Mouse (Mus musculus) liver, adult (tissue): ENCODE measurements around the gene Scnn1b.

Source experiments
- GATA4 ChIP-seq: IDR thresholded peaks from 2 replicates; pipeline ENCODE4 v1.6.1; 2014; ENCODE audit warnings: mild to moderate bottlenecking, low read length; ENCODE audit not compliant: insufficient replicate concordance

The Scnn1b gene

GRCm38 (mm10) chr7:121899311-121899710 is 34.5 kb downstream of the Scnn1b start:
- TF ChIP-seq GATA4: no peak

DNA sequence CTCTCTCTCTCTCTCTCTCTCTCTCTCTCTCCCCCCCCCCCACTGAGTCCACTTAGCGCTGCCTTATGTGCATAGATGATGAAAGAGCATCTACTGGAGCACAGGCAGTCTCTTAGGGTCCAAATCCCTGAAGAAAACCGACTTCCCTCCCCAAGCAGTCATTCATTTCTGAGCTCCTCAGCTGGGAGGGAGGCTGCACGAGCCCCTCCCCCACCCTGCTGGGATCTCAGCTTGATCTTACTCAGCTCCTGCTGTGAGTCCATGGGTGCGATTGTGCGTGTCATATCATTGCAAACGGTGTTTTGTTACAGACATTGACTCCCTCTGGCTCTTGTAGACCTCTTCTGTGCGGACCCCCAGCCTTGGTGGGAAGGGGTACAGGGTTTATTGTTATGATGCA is 35.1 kb downstream of the Scnn1b start:
- TF ChIP-seq GATA4: no peak

GRCm38 (mm10) chr7:121902757-121903411 is 38.0 kb downstream of the Scnn1b start:
- TF ChIP-seq GATA4: no peak

DNA sequence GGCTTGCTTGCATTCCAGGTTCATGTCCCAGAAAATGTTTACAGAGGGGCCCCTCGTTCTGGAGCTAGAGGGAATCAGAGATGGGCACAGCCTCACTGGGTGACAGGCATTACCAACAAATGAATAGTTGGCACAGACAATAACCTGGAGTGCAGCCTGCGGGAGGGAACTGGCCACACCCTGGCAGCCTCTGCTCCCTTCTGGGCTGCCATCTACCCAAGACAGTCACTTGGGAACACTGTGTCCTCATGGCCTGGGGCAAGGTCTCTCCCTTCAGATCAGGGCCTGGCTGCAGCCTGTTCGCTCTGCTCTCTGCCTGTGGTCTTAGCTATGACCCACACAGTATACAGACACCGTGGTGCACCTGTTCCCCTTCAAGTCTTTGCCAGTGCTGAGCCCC is 42.0 kb downstream of the Scnn1b start:
- no peak for TF ChIP-seq GATA4

DNA sequence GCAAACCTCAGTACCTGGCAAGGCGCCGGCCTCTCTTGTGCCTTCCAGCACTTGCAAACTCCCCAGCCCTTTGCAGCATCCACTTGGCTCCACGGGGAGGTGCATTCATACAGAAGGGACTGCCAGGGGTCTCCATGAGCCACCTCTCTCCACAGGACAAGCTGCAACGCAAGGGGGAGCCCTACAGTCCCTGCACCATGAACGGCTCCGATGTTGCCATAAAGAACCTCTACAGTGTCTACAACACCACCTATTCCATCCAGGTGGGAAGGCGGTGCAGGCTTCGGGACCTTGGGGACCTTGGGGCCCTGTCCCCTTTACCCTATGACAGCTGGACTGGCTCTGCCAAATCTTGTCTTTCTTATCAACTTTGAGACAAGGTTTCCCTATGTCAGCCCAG is 47.4 kb downstream of the Scnn1b start:
- TF ChIP-seq GATA4: no peak

DNA sequence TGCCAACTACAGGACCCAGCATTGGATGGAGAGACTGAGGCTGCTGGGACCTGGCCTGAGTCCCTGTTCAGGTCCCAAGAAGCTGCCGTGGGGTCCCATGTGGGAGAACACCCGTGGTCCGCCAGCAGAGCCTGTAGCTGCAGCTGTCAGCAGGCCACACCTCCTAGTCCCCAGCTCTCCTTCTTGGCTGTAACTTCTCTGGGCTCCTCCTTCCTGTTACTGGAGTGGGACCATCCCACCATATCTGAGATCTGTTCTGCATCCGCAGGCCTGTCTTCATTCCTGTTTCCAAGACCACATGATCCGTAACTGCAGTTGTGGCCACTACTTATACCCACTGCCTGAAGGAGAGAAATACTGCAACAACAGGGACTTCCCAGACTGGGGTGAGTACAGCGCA is 49.1 kb downstream of the Scnn1b start:
- TF ChIP-seq GATA4: no peak

DNA sequence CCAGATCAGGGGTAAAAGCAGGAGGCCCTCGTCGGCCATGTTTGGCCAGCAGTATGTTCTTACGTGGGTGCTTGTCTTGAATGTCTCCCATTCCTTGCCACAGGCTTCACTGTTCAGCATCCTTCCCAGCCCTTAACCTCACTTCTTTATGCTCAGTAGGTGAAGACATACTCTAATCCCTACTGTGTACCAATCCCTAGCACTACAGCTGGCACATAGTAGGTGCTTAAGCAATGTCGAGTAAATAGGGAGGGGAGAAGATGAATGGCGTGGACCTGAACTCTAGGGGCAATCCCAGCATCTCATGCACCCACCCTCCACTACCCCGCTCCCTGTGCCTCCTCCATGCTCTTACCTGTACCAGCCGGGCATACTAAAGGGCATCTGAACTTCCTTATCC is 59.5 kb downstream of the Scnn1b start:
- TF ChIP-seq GATA4: no peak

DNA sequence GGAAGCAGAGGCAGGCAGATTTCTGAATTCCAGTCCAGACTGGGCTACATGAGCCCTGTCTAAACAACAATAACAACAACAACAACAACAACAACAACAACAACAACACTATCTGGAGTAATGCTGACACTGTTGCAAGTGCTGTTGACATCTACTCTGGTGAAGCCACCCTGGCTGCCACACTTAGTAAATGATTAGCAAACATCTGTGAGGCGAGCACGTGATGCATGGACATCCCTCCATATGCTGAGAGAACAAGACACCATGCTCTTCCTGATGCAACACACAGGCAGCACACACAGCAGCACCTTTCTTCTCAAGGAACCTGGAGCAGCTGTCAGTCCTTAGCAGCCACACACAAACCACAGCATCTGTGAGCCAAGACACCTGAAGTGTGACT is 63.0 kb downstream of the Scnn1b start:
- TF ChIP-seq GATA4: no peak

- no peak for TF ChIP-seq GATA4
Observed at GRCm38 (mm10) chr7:121931246-121931645, 66.4 kb downstream of the Scnn1b start.

DNA sequence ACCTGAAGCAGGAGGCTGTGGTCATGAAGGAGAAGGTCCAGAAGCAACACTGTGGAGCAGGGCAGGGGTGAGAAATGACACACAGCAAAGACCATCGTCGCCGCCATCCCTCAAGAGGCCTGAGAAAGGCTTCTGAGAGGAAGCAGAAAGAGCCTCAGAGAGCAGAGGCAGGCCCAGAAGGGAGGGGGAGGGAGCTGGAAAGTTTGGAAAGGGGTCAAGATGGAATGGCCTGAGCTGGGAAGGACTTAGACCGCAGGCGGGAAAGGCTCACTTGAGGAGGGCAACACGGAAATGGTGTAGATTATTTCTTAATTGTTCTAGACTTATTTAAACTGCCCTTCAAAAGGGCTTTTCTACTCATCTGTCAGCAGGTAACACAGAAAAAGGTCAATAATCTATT is 68.8 kb downstream of the Scnn1b start:
- TF ChIP-seq GATA4: no peak

DNA sequence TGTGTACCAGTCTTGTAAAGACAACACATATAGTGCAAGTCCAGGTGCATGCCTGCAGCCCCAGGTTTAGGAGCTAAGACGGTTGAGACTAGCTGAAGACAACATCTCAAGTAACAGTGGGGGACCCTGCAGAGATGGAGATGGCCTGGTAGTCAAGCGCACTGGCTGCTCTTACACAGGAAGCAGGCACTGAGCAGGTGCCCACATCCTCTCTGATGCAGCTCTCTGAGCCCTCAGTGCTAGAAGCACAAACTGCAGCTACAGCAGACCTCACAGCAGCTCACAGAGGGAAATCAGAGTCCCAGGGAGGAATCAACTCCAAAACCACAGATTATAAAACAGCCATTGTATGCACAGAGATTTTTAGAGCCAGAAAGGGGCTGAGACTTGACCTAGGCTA is 69.5 kb downstream of the Scnn1b start:
- TF ChIP-seq GATA4: no peak

GRCm38 (mm10) chr7:121935906-121936794 is 71.3 kb downstream of the Scnn1b start:
- TF ChIP-seq GATA4: no peak

DNA sequence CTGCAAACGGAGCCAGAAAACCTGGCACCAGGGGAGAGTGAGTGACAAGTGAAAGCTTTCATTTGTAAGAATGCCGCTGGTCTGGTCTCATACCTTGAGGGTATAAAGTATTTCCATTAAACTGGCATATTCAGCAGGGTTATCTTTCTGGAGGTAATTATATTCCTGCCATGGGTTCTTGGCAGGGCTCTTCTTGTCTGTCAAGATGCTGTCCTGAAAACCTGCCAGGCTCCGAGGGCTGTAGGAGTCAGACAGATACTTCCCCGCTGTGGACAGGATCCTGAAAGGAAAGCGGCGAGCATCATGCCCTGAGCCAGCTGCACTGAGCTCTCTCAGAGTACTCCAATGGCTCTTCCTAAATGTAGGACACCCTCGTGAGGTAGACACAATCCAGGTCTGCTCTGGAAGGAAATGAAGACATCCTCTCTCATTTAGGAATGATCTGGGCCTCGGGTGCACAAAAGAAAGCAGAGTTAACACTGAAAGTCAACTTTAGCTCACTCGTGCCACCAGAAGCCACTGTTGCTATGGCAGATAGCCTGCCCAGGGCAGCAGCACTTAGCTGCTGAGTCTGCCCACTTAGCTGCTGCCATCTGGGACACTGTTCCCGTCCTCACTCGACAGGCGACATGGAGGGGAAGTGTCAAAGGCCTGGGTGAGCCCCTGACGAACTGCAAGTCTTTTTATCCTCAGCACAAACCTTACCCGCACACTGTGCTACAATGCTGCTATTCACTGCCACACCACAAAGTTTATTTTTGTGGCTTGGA is 72.2 kb downstream of the Scnn1b start:
- no peak for TF ChIP-seq GATA4

DNA sequence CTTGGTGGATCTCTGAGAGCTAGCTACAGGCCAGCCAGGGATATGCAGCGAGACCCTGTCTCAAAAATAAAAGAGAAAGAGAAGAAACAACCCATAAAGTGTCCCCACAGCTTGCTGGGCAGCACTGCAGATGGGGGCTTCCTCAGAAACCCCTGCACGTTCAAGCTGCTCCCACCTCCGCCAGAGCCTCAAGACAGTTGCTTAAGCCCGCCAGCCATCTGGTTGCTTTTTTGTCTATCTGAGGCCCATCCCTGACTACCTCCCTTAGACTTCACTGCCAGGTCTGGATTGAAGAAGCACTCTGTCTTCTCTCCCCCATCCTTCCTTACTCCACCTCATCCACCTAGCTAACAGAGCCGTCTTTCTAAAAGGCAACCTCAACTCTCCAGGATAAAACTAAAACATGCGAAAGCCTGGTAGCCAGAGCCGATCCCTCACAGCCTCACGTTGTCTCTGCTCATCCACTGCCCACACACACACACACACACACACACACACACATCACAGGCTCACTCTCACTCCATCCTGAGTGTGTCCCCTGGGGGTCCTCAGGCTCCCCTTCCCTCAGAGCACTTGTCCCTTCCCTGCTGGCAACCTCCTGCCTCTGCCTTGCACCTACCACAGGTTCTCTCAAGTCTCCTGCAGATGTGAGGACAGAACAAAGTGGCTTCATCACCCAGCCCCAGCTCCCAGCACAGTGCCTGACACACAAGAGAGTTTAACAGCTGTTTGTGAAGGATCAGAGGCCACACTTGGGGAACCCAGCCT is 73.5 kb downstream of the Scnn1b start:
- TF ChIP-seq GATA4: no peak

GRCm38 (mm10) chr7:121939244-121939643 is 74.4 kb downstream of the Scnn1b start:
- TF ChIP-seq GATA4: no peak

- TF ChIP-seq GATA4: no peak
Observed at GRCm38 (mm10) chr7:121939729-121940128, 74.9 kb downstream of the Scnn1b start.

DNA sequence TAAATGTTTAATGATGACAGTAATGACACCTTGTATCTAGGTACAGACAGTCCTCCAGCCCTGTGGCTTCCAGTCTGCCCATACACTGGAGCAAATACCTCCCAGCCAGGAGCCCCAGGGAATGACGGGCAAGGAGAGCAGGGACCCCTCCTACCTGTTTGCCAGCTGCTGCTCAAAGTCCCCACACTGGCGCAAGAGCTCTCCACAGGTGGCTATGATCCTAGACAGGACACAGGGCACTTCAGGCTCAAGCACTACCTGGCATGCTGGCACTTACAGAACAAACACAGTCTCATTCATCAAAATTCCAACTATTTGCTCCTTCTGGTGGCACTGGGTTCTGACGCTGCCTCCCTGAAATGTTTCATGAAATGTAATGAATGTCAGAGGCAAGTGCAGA is 76.2 kb downstream of the Scnn1b start:
- no peak for TF ChIP-seq GATA4
